Mouse (Mus musculus) colon, adult 2 months (tissue): ENCODE data around the gene Hoxd4. TPM values are rescaled to one million over a fixed set of nuclear protein-coding genes. Genes with fewer than 3 reads are reported as not detected.

Experiments
- polyA plus RNA-seq: library from polyadenylated mRNA; depleted of rRNA; stranded (reverse); fragments of >200 nt; gene quantifications from 2 replicates; pipeline ENCODE4 v1.2.3, GENCODE M21; 2012; rRNA removed

The Hoxd4 gene
- polyA plus RNA-seq: 10.0 and 20.6 TPM in 2 replicates

GRCm38 (mm10) chr2:74711721-74712621 lies at the start of gene Hoxd4, which contains the start of gene Hoxd3:
Hoxd4 (plus strand) TSS chr2:74711929.
Hoxd3 (plus strand) TSS chr2:74711927.

DNA sequence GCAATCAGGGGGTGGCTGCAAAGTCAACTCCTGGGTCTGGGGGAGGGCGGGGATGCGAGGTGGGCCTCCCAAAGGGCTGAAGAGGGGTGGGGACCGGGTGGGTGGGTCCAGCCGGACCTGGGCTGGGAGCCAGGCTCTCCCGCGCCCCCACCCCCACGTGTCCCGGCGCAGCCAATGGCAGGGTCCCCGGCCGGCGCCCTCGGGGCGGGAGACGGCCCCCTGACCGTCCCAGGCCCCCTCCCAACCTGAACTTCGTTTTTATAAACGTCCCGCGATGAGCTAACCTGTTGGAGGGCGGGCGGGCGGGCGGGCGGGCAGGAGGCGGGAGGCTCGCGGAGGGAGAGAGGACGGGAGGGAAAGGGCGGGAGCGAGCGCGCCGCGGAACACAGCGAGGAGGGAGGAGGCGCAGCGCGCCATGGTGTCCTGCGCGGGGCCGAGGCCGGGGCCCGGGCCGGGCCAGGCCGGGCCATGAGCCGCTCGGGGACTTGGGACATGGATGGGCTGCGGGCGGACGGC lies 43.8 kb upstream of the Hoxd4 start, which contains the start of gene Hoxd13:
Gene Hoxd13, plus strand, starts transcription at position 469 of the 516 bp plus-strand sequence.

GRCm38 (mm10) chr2:74674881-74675665 lies 36.7 kb upstream of the Hoxd4 start, which contains the start of gene Hoxd12:
Hoxd12 (plus strand) TSS chr2:74675013.

DNA sequence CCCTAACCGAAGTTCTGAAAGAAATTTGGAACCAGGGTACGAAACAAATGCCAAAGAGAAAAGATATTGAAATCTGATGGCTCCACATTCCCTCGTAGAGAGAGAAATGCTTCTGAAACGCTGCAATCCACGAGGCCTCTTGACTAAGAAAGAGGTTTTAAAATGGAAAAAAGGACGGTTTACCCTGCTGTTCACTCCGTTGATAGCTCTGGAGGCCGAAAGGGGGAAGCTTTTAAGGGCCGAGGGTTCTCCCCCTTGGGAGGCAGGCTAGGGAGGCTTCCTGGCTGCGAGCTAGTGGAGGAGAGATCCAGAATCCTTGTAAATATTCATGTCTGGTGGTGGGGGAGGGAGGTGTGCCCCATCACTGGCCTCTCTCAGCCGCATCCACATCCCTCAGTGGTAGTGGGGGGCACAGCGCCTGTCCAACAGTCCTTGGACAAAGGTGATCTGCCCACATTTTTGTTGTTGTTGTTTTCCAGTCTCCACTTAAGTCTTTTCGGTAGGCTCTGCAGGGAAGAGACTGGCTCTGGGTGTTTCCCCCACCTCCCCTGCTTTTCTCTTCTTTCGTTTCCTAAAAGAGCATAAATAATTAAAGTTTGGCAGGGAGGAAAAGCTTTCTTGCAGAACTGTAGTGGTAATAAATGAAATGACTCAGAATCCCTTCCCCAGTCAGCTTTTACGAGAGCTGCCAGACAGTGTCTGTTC lies 32.7 kb upstream of the Hoxd4 start, which contains the start of gene Hoxd11:
Gene Hoxd11, plus strand, starts transcription at position 667 of the 705 bp plus-strand sequence.

GRCm38 (mm10) chr2:74691022-74691951 lies 20.4 kb upstream of the Hoxd4 start, which contains the start of gene Hoxd10:
Hoxd10 (plus strand) TSS chr2:74691924.

GRCm38 (mm10) chr2:74697567-74698121 lies 14.1 kb upstream of the Hoxd4 start, which contains the start of gene Hoxd9:
Hoxd9 (plus strand) TSS chr2:74697727.

GRCm38 (mm10) chr2:74704393-74704998 lies 7.2 kb upstream of the Hoxd4 start, which contains the start of gene Hoxd8:
Hoxd8 (plus strand) TSS chr2:74704615.

DNA sequence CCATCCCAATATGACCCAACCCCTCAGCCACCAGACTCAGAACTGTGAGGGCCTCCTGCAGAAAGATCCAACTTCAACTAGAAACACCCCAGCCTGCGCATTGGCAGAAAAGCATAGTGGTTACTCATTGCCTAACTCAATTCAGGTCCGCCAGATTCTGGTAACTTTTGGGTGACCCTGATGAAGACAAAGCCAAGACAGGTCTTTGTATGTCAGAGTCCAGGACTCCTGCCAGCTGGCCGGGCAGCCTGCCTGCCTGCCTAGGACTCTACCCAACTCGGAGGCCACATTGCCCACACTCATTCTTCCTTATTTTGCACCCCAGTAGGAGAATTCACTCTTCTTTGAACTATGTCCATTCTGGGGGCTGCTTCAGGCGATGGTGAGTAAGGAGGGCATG lies 14.8 kb downstream of the Hoxd4 start, which contains the start of gene Gm28230:
Gene Gm28230, plus strand, starts transcription at position 178 of the 400 bp plus-strand sequence.

DNA sequence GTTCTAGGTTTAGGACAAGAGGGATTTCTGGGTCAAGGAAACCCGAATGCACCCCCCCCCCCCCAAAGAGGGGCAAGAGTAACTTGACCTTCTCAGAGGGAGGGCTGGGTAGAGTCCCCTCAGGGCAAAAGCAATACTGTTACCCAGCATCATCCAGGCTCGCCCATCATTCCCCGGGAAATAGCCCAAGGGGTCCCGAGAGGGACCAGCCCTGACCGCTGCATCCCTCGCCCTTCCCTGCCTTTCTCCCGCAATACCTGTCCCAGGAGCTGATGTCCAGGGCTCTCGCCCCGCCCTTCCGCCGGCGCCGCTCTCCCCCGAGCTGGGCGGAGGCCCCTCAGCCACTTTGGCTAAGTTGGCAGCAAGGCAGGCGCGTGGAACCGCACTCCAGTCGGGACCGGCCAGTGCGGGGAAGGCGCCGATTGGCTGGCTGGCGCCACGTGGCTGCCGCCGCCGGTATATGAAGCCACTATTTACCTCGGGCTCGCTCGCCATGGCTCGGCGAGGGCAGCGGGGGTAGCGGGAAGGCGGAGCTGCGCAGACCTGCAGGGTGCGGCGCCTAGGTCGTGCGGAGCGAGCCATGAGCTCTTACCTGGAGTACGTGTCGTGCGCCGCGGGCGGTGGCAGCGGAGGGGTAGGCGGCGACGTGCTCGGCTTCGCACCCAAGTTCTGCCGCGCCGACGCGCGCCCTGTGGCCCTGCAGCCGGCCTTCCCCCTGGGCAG lies 51.0 kb downstream of the Hoxd4 start, which contains the start of gene Hoxd1:
Gene Hoxd1, plus strand, starts transcription at position 459 of the 723 bp plus-strand sequence.

Other genes starting within 250 kb of the Hoxd4 start
- gene Lnpk, start 132.5 kb upstream of the Hoxd4 start, polyA plus RNA-seq: 4.2 and 5.3 TPM in 2 replicates
- 2.9 and 4.1 TPM in 2 replicates for gene Evx2, start 52.4 kb upstream of the Hoxd4 start, polyA plus RNA-seq
- 24.2 and 34.6 TPM in 2 replicates for gene Hoxd13, start 43.6 kb upstream of the Hoxd4 start, polyA plus RNA-seq
- 0.86 and 3.4 TPM in 2 replicates for gene Hoxd12, start 36.9 kb upstream of the Hoxd4 start, polyA plus RNA-seq
- gene Hoxd11, start 32.4 kb upstream of the Hoxd4 start, polyA plus RNA-seq: 12.0 and 12.4 TPM in 2 replicates
- gene Hoxd10, start 20.0 kb upstream of the Hoxd4 start, polyA plus RNA-seq: 0.76 and 1.2 TPM in 2 replicates
- 2.7 and 4.4 TPM in 2 replicates for gene Hoxd9, start 14.2 kb upstream of the Hoxd4 start, polyA plus RNA-seq
- 5.5 and 10.1 TPM in 2 replicates for gene Hoxd8, start 7.3 kb upstream of the Hoxd4 start, polyA plus RNA-seq
- gene Hoxd3, start within 50 bp of the Hoxd4 start, polyA plus RNA-seq: 3.5 and 5.1 TPM in 2 replicates
- gene Gm28230, start 14.8 kb downstream of the Hoxd4 start, polyA plus RNA-seq: 0.25 and 1.3 TPM in 2 replicates
- 0.06 TPM in 1 of 2 replicates, not detected in the other for gene Hoxd1, start 51.1 kb downstream of the Hoxd4 start, polyA plus RNA-seq
- 63.3 and 79.5 TPM in 2 replicates for gene Mtx2, start 113.9 kb downstream of the Hoxd4 start, polyA plus RNA-seq